Mouse (Mus musculus): ENCODE measurements around the gene Cavin1. TPM values are rescaled to one million over a fixed set of nuclear protein-coding genes. Genes with fewer than 3 reads are reported as not detected.

Cavin1 gene
- total and polyA plus RNA-seq, 3 experiments, result 0.05 to 0.21 (median 0.13) TPM

DNA sequence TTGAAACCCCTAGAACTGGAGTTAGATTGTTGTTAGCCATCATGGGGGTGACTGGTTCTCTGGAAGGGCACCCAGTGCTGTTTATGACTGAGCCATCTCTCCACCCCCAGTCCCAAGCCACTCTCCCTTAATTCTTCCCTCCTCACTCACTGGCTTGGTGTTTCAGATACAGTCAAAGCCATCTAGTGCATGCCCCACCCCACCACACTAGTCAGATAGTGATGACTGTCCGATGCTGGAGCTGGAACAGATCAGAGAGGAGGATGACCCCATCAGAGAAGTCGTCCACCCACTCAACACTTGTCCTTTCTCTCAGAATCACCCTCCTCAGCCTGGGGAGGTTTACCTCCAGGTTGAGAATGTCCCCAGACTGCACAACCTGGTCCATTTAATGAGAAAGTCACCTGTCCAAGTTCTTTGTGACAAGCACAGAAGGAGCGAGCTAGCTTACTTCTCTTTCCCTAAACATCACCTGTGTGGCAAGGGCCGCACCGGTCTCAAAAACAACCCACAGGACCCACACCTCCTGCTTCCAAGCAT, 2.7 kb downstream of the Cavin1 start:
- H3K9ac ChIP-seq (ENCODE audit: insufficient read depth, low read depth), result no peak overlapping the region
- no peaks in the 10 kb centered on the region for H3K36me3 ChIP-seq (replicated peaks in 1 of 2; ENCODE audit: control insufficient read depth in 1 of 2, insufficient read depth in 1 of 2, low read length in 1 of 2)
- peaks cover 9 to 12% of the 10 kb centered on the region in 2 experiments for H3K4me1 ChIP-seq (ENCODE audit: control insufficient read depth in 1 of 2, insufficient read depth in 2 of 2)
- H3K27me3 ChIP-seq (replicated peaks), result peaks cover 16% of the 10 kb centered on the region
- in situ Hi-C loops (cut with MboI; ENCODE audit: low pct_ligation_motif_present, low pct_unique_long_range_greater_than_20kb, low sequenced_read_pairs), result no loop called here
- no peak for TF ChIP-seq ZKSCAN1 (IDR thresholded peaks at IDR 0.05; ENCODE audit: borderline replicate concordance, low read depth, low read length)
- no peak for TF ChIP-seq MXI1 (IDR thresholded peaks at IDR 0.05; ENCODE audit: low read depth, low read length)
- no peak for TF ChIP-seq MEF2A (IDR thresholded peaks at IDR 0.05; ENCODE audit: borderline replicate concordance, low read depth, low read length)
- H3K4me3 ChIP-seq (replicated peaks in 1 of 3; ENCODE audit: low read depth in 2 of 3, low read length in 2 of 3, poor library complexity in 1 of 3), result no peak overlapping the region
- no peaks in the 10 kb centered on the region for H3K79me2 ChIP-seq (replicated peaks; ENCODE audit: control insufficient read depth, extremely low read depth, insufficient read depth, poor library complexity, severe bottlenecking)
- dilution Hi-C loops (cut with MboI; ENCODE audit: extremely low pct_ligation_motif_present, extremely low pct_unique_long_range_greater_than_20kb, low sequenced_read_pairs), result no loop called here
- H3K4me2 ChIP-seq (ENCODE audit: insufficient read depth, low read depth, poor library complexity, severe bottlenecking), result no peak overlapping the region
- no peak overlapping the region for H3K27ac ChIP-seq (ENCODE audit: insufficient read depth, low read depth)
- no peak for DNase-seq (ENCODE audit: extremely low read depth)
- H3K9me3 ChIP-seq (replicated peaks; ENCODE audit: low read length), result peaks cover 10% of the 10 kb centered on the region

DNA sequence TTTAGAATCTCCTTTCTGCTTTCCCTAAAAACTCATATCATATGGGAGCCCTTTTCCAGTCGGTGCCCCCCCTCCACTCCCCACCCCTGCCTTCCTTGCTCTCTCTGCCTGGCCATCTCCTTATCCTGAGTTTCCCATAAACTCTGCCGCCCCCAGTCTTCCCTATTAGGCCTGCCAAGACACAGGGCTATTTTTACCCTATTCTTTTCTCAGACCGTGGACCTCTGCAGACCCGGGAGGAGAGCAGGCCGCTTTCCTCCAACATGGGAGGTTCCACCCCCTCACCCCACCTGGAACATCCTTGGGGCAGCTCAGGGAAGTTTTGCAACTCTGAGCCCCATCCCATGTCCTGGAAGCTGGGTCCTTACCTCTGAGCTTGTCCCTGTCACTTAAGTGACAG, 3.3 kb downstream of the Cavin1 start:
- dilution Hi-C loops (cut with MboI; ENCODE audit: extremely low pct_ligation_motif_present, extremely low pct_unique_long_range_greater_than_20kb, low sequenced_read_pairs), result no loop called here
- peaks cover 9 to 12% of the 10 kb centered on the region in 2 experiments for H3K4me1 ChIP-seq (ENCODE audit: control insufficient read depth in 1 of 2, insufficient read depth in 2 of 2)

DNA sequence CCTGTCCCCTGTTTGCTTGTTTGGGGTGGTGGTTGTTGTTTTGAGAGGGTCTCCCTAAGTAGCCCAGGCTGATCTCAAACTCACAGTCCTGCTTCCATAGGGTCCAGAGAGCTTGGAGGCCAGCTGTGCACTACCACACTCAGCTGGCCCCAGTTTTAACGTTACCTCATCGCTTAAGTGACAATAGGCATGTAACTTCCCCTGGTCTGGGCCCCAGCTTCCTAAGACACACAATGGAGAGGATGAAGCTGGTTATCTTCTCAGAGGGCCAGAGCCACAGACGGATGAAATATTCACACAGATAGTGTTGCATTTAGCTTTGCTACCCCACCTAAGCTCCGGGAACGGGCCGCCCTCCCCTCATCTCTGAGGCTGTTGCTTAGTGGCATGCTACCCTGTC, 4.9 kb downstream of the Cavin1 start:
- H3K79me2 ChIP-seq (replicated peaks; ENCODE audit: control insufficient read depth, extremely low read depth, insufficient read depth, poor library complexity, severe bottlenecking), result no peaks in the 10 kb centered on the region
- DNase-seq (ENCODE audit: extremely low read depth), result no peak
- in situ Hi-C loops (cut with MboI; ENCODE audit: low pct_ligation_motif_present, low pct_unique_long_range_greater_than_20kb, low sequenced_read_pairs) (no loop called here), dilution Hi-C loops (cut with MboI; ENCODE audit: extremely low pct_ligation_motif_present, extremely low pct_unique_long_range_greater_than_20kb, low sequenced_read_pairs) (no loop called here)
- H3K4me3 ChIP-seq (replicated peaks in 1 of 3; ENCODE audit: low read depth in 2 of 3, low read length in 2 of 3, poor library complexity in 1 of 3), result no peak overlapping the region
- no peak overlapping the region for H3K27ac ChIP-seq (ENCODE audit: insufficient read depth, low read depth)
- H3K9me3 ChIP-seq (replicated peaks; ENCODE audit: low read length), result peaks cover 10% of the 10 kb centered on the region
- no peak overlapping the region for H3K9ac ChIP-seq (ENCODE audit: insufficient read depth, low read depth)
- no peak overlapping the region for H3K4me2 ChIP-seq (ENCODE audit: insufficient read depth, low read depth, poor library complexity, severe bottlenecking)
- no peaks in the 10 kb centered on the region for H3K36me3 ChIP-seq (replicated peaks in 1 of 2; ENCODE audit: control insufficient read depth in 1 of 2, insufficient read depth in 1 of 2, low read length in 1 of 2)
- H3K27me3 ChIP-seq (replicated peaks), result peaks cover 18% of the 10 kb centered on the region
- TF ChIP-seq MEF2A (IDR thresholded peaks at IDR 0.05; ENCODE audit: borderline replicate concordance, low read depth, low read length) (no peak), SMC3 (IDR thresholded peaks at IDR 0.05; ENCODE audit: low read depth, low read length) (no peak), MYC (IDR thresholded peaks at IDR 0.05; ENCODE audit: low read depth, low read length) (no peak), USF1 (IDR thresholded peaks at IDR 0.05; ENCODE audit: low read depth, low read length) (no peak), USF2 (conservative IDR thresholded peaks at IDR 0.05; ENCODE audit: low read depth, low read length) (no peak), E2F4 (IDR thresholded peaks at IDR 0.05; ENCODE audit: insufficient replicate concordance, low read depth, low read length) (no peak), CTCF (conservative IDR thresholded peaks at IDR 0.05 in 1 of 2, IDR thresholded peaks at IDR 0.05 in 1 of 2; ENCODE audit: low read depth in 2 of 2, low read length in 2 of 2) (no peak), UBTF (IDR thresholded peaks at IDR 0.05; ENCODE audit: low read depth, low read length) (no peak), HCFC1 (IDR thresholded peaks at IDR 0.05; ENCODE audit: low read depth, low read length) (no peak), JUN (IDR thresholded peaks at IDR 0.05; ENCODE audit: insufficient read depth, low read depth, low read length) (no peak), NELFE (IDR thresholded peaks at IDR 0.05; ENCODE audit: low read depth, low read length) (no peak), RAD21 (IDR thresholded peaks at IDR 0.05; ENCODE audit: low read depth, low read length) (no peak), MAZ (IDR thresholded peaks at IDR 0.05; ENCODE audit: low read depth, low read length) (no peak), MAX (IDR thresholded peaks at IDR 0.05; ENCODE audit: low read length) (no peak), TBP (conservative IDR thresholded peaks at IDR 0.05; ENCODE audit: low read depth, low read length) (no peak), NRF1 (IDR thresholded peaks at IDR 0.05; ENCODE audit: low read depth, low read length) (no peak), POLR2AphosphoS2 (IDR thresholded peaks at IDR 0.05; ENCODE audit: low read depth, low read length) (no peak), POLR2A (IDR thresholded peaks at IDR 0.05; ENCODE audit: low read depth, low read length) (no peak), PAX5 (IDR thresholded peaks at IDR 0.05; ENCODE audit: low read length) (no peak), BHLHE40 (IDR thresholded peaks at IDR 0.05; ENCODE audit: low read depth, low read length) (no peak)
- H3K4me1 ChIP-seq (ENCODE audit: control insufficient read depth in 1 of 2, insufficient read depth in 2 of 2), result peaks cover 9 to 12% of the 10 kb centered on the region in 2 experiments

More for the DNA sequence above, 3.3 kb downstream of the Cavin1 start:
- H3K36me3 ChIP-seq (replicated peaks in 1 of 2; ENCODE audit: control insufficient read depth in 1 of 2, insufficient read depth in 1 of 2, low read length in 1 of 2), result no peaks in the 10 kb centered on the region
- peaks cover 16% of the 10 kb centered on the region for H3K27me3 ChIP-seq (replicated peaks)
- H3K4me2 ChIP-seq (ENCODE audit: insufficient read depth, low read depth, poor library complexity, severe bottlenecking), result no peak overlapping the region
- peaks cover 10% of the 10 kb centered on the region for H3K9me3 ChIP-seq (replicated peaks; ENCODE audit: low read length)
- in situ Hi-C loops (cut with MboI; ENCODE audit: low pct_ligation_motif_present, low pct_unique_long_range_greater_than_20kb, low sequenced_read_pairs), result no loop called here
- no peak for TF ChIP-seq CTCF (conservative IDR thresholded peaks at IDR 0.05 in 1 of 2, IDR thresholded peaks at IDR 0.05 in 1 of 2; ENCODE audit: low read depth in 2 of 2, low read length in 2 of 2)
- TF ChIP-seq POLR2AphosphoS2 (IDR thresholded peaks at IDR 0.05; ENCODE audit: low read depth, low read length), result no peak
- no peak for TF ChIP-seq ZMIZ1 (IDR thresholded peaks at IDR 0.05; ENCODE audit: low read depth, low read length)
- TF ChIP-seq RCOR1 (conservative IDR thresholded peaks at IDR 0.05; ENCODE audit: low read depth, low read length), result no peak
- TF ChIP-seq JUND (conservative IDR thresholded peaks at IDR 0.05; ENCODE audit: low read depth, low read length), result no peak
- TF ChIP-seq E2F4 (IDR thresholded peaks at IDR 0.05; ENCODE audit: insufficient replicate concordance, low read depth, low read length), result no peak
- no peak for TF ChIP-seq ZC3H11A (IDR thresholded peaks at IDR 0.05; ENCODE audit: low read depth, low read length)
- no peak for TF ChIP-seq ZNF384 (IDR thresholded peaks at IDR 0.05; ENCODE audit: low read depth, low read length)
- TF ChIP-seq EP300 (IDR thresholded peaks at IDR 0.05; ENCODE audit: low read length), result no peak
- TF ChIP-seq USF2 (conservative IDR thresholded peaks at IDR 0.05; ENCODE audit: low read depth, low read length), result no peak
- no peak for TF ChIP-seq ZKSCAN1 (IDR thresholded peaks at IDR 0.05; ENCODE audit: borderline replicate concordance, low read depth, low read length)
- TF ChIP-seq GABPA (IDR thresholded peaks at IDR 0.05; ENCODE audit: insufficient replicate concordance, low read depth, low read length), result no peak
- no peak for TF ChIP-seq BHLHE40 (IDR thresholded peaks at IDR 0.05; ENCODE audit: low read depth, low read length)
- DNase-seq (ENCODE audit: extremely low read depth), result no peak
- H3K4me3 ChIP-seq (replicated peaks in 1 of 3; ENCODE audit: low read depth in 2 of 3, low read length in 2 of 3, poor library complexity in 1 of 3), result no peak overlapping the region
- no peak overlapping the region for H3K27ac ChIP-seq (ENCODE audit: insufficient read depth, low read depth)
- no peak overlapping the region for H3K9ac ChIP-seq (ENCODE audit: insufficient read depth, low read depth)
- H3K79me2 ChIP-seq (replicated peaks; ENCODE audit: control insufficient read depth, extremely low read depth, insufficient read depth, poor library complexity, severe bottlenecking), result no peaks in the 10 kb centered on the region

All from CH12.LX (cell line).